Mouse (Mus musculus) kidney, adult 2 months (tissue): ENCODE data around the gene Sort1.

Source experiments
- CTCF ChIP-seq: fragments of 200-500 bp; conservative IDR thresholded peaks from 2 replicates; pipeline ENCODE4 v1.5.1; 2011; ENCODE audit warnings: low read depth, mild to moderate bottlenecking, control low read depth, low read length, moderate library complexity, mixed read lengths; ENCODE audit not compliant: insufficient read depth, insufficient read length
- POLR2A ChIP-seq: fragments of 200-500 bp; IDR thresholded peaks from one replicate; pipeline ENCODE4 v1.6.1; 2011; ENCODE audit warnings: low read depth, low read length, control low read depth

GRCm38 (mm10) chr3:108282401-108283240, 1.3 kb upstream of the Sort1 start:
- peak; percentile 38 for TF ChIP-seq CTCF
- no peak for TF ChIP-seq POLR2A
